Mouse (Mus musculus): ENCODE measurements around the gene Usf2.

GRCm38 (mm10) chr7:30968611-30969010, 12.0 kb upstream of the Usf2 start:
- no peak for TF ChIP-seq TAL1 (IDR thresholded peaks at IDR 0.05; ENCODE audit: low read length)
- no peak for TF ChIP-seq GATA1 (IDR thresholded peaks at IDR 0.05; ENCODE audit: low read length)
